In the genomic region with DNA sequence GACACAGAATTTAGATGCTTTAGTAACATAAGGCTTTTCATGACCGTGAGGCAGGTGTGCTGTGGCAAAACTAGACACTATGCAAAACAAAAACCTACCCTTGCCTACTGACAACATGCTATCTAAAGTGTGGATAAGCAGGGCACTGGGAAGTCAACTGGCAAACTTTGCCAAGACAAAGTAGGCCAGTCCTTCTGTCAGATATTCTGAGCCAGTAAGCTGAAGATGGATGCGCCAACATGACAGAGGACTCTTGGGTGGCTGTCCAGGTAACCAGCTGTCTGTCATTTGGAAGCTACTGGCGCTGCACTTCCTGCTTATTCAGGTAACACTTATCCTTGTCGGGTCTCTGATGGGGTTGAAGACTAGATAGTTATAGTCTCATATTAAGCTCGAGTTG, we compare ENCODE assay signal across 31 mouse cellular contexts. TPM values are rescaled to one million over a fixed set of nuclear protein-coding genes. Genes with fewer than 3 reads are reported as not detected.
"Had no signal": no experiment of that assay in that cellular context is flagged by ENCODE, and none has a peak within 500 bp of the region (broad histone marks: within the 10 kb centered on the region; RNA-seq: fewer than 3 reads in every experiment).

No protein-coding gene starts in this region.

- H3K4me1 ChIP-seq: kidney, embryonic 15.5 days; limb, embryonic 12.5 days; limb, embryonic 15.5 days; midbrain, embryonic 12.5 days; midbrain, embryonic 15.5 days; neural tube, embryonic 12.5 days; neural tube, embryonic 15.5 days had no signal

- ATAC-seq: liver, postnatal 0 days; lung, postnatal 0 days; midbrain, embryonic 15.5 days had no signal

- H3K4me3 ChIP-seq: kidney, embryonic 15.5 days; left cerebral cortex, adult 2 months; limb, embryonic 12.5 days; limb, embryonic 15.5 days; midbrain, embryonic 12.5 days; midbrain, embryonic 15.5 days; neural tube, embryonic 12.5 days; neural tube, embryonic 15.5 days had no signal

- H3K27me3 ChIP-seq: midbrain, embryonic 15.5 days; neural tube, embryonic 15.5 days had no signal

- DNase-seq: kidney, adult 8-10 months; kidney, postnatal 10 days; kidney, postnatal 36 days; layer of hippocampus, postnatal 36 days; left cerebral cortex, postnatal 4 days; liver, postnatal 0 days; lung, embryonic 14.5 days; right cerebral cortex, adult 18-20 months; right cerebral cortex, postnatal 14 days; right cerebral cortex, postnatal 4 days; thymus, postnatal 25 days had no signal

- H3K27ac ChIP-seq: kidney, embryonic 15.5 days; left cerebral cortex, adult 2 months; limb, embryonic 12.5 days; limb, embryonic 15.5 days; liver, embryonic 14.5 days; macrophage; midbrain, embryonic 12.5 days; midbrain, embryonic 15.5 days; neural tube, embryonic 12.5 days; neural tube, embryonic 15.5 days had no signal

- H3K9ac ChIP-seq: kidney, embryonic 15.5 days; limb, embryonic 12.5 days; limb, embryonic 15.5 days; liver, embryonic 14.5 days; liver, postnatal 0 days; lung, embryonic 14.5 days; midbrain, embryonic 12.5 days; midbrain, embryonic 15.5 days; neural tube, embryonic 12.5 days; neural tube, embryonic 15.5 days had no signal

- H3K4me2 ChIP-seq: kidney, embryonic 15.5 days; limb, embryonic 12.5 days; limb, embryonic 15.5 days; liver, embryonic 11.5 days; lung, embryonic 14.5 days; midbrain, embryonic 12.5 days; midbrain, embryonic 15.5 days; neural tube, embryonic 12.5 days; neural tube, embryonic 15.5 days had no signal

- H3K36me3 ChIP-seq: kidney, embryonic 15.5 days; limb, embryonic 12.5 days; limb, embryonic 15.5 days; midbrain, embryonic 12.5 days; midbrain, embryonic 15.5 days; neural tube, embryonic 12.5 days; neural tube, embryonic 15.5 days had no signal

- H3K9me3 ChIP-seq: kidney, embryonic 15.5 days; limb, embryonic 12.5 days; limb, embryonic 15.5 days; midbrain, embryonic 12.5 days; midbrain, embryonic 15.5 days; neural tube, embryonic 12.5 days; neural tube, embryonic 15.5 days had no signal

RNA-seq across cellular contexts. Expression of a gene that starts 11.8 kb away (rescaled TPM):
- total RNA-seq: layer of hippocampus, adult 8-10 months; layer of hippocampus, postnatal 10 days; layer of hippocampus, postnatal 36 days; left cerebral cortex, adult 2 months; left cerebral cortex, postnatal 10 days; left cerebral cortex, postnatal 4 days had no signal
- polyA plus RNA-seq: kidney, embryonic 15.5 days; limb, embryonic 12.5 days; liver, embryonic 11.5 days; liver, embryonic 14.5 days; liver, postnatal 0 days; lung, embryonic 14.5 days; lung, postnatal 0 days; macrophage; midbrain, embryonic 12.5 days; midbrain, embryonic 15.5 days; neural tube, embryonic 12.5 days; neural tube, embryonic 15.5 days; spleen, adult 2 months; testis, adult 2 months; thymus, postnatal 0 days had no signal

RNA-seq across cellular contexts. Expression of a gene that starts 29.7 kb away (rescaled TPM):
- total RNA-seq: layer of hippocampus, postnatal 10 days; layer of hippocampus, postnatal 36 days; left cerebral cortex, adult 2 months; left cerebral cortex, postnatal 10 days; left cerebral cortex, postnatal 4 days; megakaryocyte, adult 5-6 weeks had no signal
- polyA plus RNA-seq: limb, embryonic 12.5 days; limb, embryonic 15.5 days; liver, embryonic 11.5 days; liver, embryonic 14.5 days; liver, postnatal 0 days; macrophage; neural tube, embryonic 12.5 days; spleen, adult 2 months; stomach, embryonic 16.5 days; testis, adult 2 months had no signal
